Mouse (Mus musculus) erythroblast, embryonic 14.5 days (primary cell): Measurements from ENCODE around the gene Fam205c.

Experiments used
- GATA1 ChIP-seq: IDR thresholded peaks from 2 replicates; pipeline ENCODE4 v1.6.1; 2012; ENCODE audit warnings: low read length, inconsistent platforms, mixed read lengths
- TAL1 ChIP-seq: IDR thresholded peaks from 3 replicates; pipeline ENCODE4 v1.6.1; 2012; ENCODE audit warnings: low read length, inconsistent platforms, mixed read lengths

DNA sequence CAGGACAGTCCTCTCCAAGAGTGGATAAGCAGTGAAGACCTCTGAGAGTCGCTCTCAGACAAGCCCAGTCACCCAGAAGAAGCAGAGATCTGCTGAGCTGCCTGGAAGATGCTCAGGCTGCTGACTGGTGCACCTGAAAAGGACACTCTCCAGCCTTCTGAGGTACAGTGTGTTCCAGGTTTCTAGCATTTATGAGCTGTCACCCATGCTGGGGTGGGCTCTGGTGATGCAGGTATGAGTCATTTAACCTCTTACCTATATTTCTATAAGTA is 6.6 kb upstream of the Fam205c start:
- TF ChIP-seq GATA1 (no peak), TAL1 (no peak)
